Mouse (Mus musculus): ENCODE measurements at regions not wholly inside any gene's neighbourhood (a gene's known extent, or its start where the extent isn't known, plus 50 kb on each side); places are given as distances from the start of the nearest gene placed in this dataset.

DNA sequence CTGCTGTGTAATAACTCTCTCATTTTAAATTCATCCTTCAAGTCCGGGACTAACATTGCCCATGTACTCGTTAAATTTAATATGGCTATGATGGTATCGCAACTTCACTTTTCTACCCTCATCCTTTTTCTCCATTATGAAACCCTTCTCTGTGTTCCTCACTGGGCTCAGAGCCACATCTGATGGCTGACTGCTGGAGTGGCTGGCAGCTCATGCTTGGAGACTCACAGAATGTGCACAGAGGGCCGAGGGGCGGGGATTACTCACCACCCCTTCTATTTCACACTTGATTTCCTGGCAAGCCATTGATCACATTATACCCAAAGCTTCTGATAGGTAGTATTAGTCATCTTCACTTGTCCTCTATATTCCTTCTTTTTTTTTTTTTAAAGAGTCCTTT, 81.1 kb upstream of the Vwde start:
- TF ChIP-seq MAX (IDR thresholded peaks at IDR 0.05; ENCODE audit: low read length): no peak
- TF ChIP-seq JUN (IDR thresholded peaks at IDR 0.05; ENCODE audit: insufficient read depth, low read depth, low read length): no peak
- no peak for TF ChIP-seq POLR2A (IDR thresholded peaks at IDR 0.05; ENCODE audit: low read depth, low read length)
- TF ChIP-seq UBTF (IDR thresholded peaks at IDR 0.05; ENCODE audit: low read depth, low read length): no peak
- TF ChIP-seq ELF1 (IDR thresholded peaks at IDR 0.05; ENCODE audit: low read depth, low read length): no peak
- TF ChIP-seq ZNF384 (IDR thresholded peaks at IDR 0.05; ENCODE audit: low read depth, low read length): no peak
- no peak for TF ChIP-seq RAD21 (IDR thresholded peaks at IDR 0.05; ENCODE audit: low read depth, low read length)
- TF ChIP-seq TBP (conservative IDR thresholded peaks at IDR 0.05; ENCODE audit: low read depth, low read length): no peak
- no peak for TF ChIP-seq CHD2 (IDR thresholded peaks at IDR 0.05; ENCODE audit: low read length)
- no peak for TF ChIP-seq MEF2A (IDR thresholded peaks at IDR 0.05; ENCODE audit: borderline replicate concordance, low read depth, low read length)
- no peak for TF ChIP-seq USF2 (conservative IDR thresholded peaks at IDR 0.05; ENCODE audit: low read depth, low read length)
- TF ChIP-seq MAZ (IDR thresholded peaks at IDR 0.05; ENCODE audit: low read depth, low read length): no peak
- no peak for TF ChIP-seq TCF12 (IDR thresholded peaks at IDR 0.05; ENCODE audit: low read depth, low read length)
- Histone ChIP-seq H3K4me3 (replicated peaks in 1 of 3; ENCODE audit: low read depth in 2 of 3, low read length in 2 of 3, poor library complexity in 1 of 3) (no peak overlapping the region), H3K9me3 (replicated peaks; ENCODE audit: low read length) (no peaks in the 10 kb centered on the region), H3K9ac (ENCODE audit: insufficient read depth, low read depth) (no peak overlapping the region), H3K79me2 (replicated peaks; ENCODE audit: control insufficient read depth, extremely low read depth, insufficient read depth, poor library complexity, severe bottlenecking) (no peaks in the 10 kb centered on the region), H3K4me2 (ENCODE audit: insufficient read depth, low read depth, poor library complexity, severe bottlenecking) (no peak overlapping the region), H3K27ac (ENCODE audit: insufficient read depth, low read depth) (no peak overlapping the region), H3K27me3 (replicated peaks) (no peaks in the 10 kb centered on the region), H3K4me1 (ENCODE audit: control insufficient read depth in 1 of 2, insufficient read depth in 2 of 2) (no peaks in the 10 kb centered on the region), H3K36me3 (replicated peaks in 1 of 2; ENCODE audit: control insufficient read depth in 1 of 2, insufficient read depth in 1 of 2, low read length in 1 of 2) (no peaks in the 10 kb centered on the region)
- no peak for DNase-seq (ENCODE audit: extremely low read depth)
- dilution Hi-C loops (cut with MboI; ENCODE audit: extremely low pct_ligation_motif_present, extremely low pct_unique_long_range_greater_than_20kb, low sequenced_read_pairs) (no loop called here), in situ Hi-C loops (cut with MboI; ENCODE audit: low pct_ligation_motif_present, low pct_unique_long_range_greater_than_20kb, low sequenced_read_pairs) (no loop called here)

DNA sequence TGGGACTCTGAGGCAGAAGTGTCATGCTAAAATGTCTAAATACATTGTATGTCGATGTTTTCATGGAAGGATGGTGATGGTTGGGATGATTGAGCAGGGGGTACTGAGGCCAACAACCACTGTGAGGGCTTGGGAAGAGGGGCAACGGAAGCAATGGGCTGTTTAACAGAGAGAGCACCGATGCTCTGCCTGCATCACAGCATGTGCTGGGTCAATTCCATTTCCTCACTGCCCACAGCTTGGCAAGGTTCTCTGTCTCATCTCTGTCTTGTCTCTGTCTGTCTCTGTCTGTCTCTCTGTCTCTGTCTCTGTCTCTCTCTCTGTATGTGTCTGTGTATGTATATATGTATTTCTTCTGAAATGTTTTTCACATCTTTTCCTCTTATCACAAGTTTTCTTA, 73.4 kb upstream of the Vwde start:
- Histone ChIP-seq H3K9me3 (replicated peaks; ENCODE audit: low read length) (no peaks in the 10 kb centered on the region), H3K9ac (ENCODE audit: insufficient read depth, low read depth) (no peak overlapping the region), H3K4me3 (replicated peaks in 1 of 3; ENCODE audit: low read depth in 2 of 3, low read length in 2 of 3, poor library complexity in 1 of 3) (no peak overlapping the region), H3K27ac (ENCODE audit: insufficient read depth, low read depth) (no peak overlapping the region), H3K27me3 (replicated peaks) (no peaks in the 10 kb centered on the region), H3K36me3 (replicated peaks in 1 of 2; ENCODE audit: control insufficient read depth in 1 of 2, insufficient read depth in 1 of 2, low read length in 1 of 2) (no peaks in the 10 kb centered on the region), H3K79me2 (replicated peaks; ENCODE audit: control insufficient read depth, extremely low read depth, insufficient read depth, poor library complexity, severe bottlenecking) (no peaks in the 10 kb centered on the region), H3K4me1 (ENCODE audit: control insufficient read depth in 1 of 2, insufficient read depth in 2 of 2) (no peaks in the 10 kb centered on the region), H3K4me2 (ENCODE audit: insufficient read depth, low read depth, poor library complexity, severe bottlenecking) (no peak overlapping the region)
- dilution Hi-C loops (cut with MboI; ENCODE audit: extremely low pct_ligation_motif_present, extremely low pct_unique_long_range_greater_than_20kb, low sequenced_read_pairs): no loop called here
- no peak for DNase-seq (ENCODE audit: extremely low read depth)
- in situ Hi-C loops (cut with MboI; ENCODE audit: low pct_ligation_motif_present, low pct_unique_long_range_greater_than_20kb, low sequenced_read_pairs): no loop called here
- TF ChIP-seq NRF1 (IDR thresholded peaks at IDR 0.05; ENCODE audit: low read depth, low read length) (no peak), BHLHE40 (IDR thresholded peaks at IDR 0.05; ENCODE audit: low read depth, low read length) (no peak), USF1 (IDR thresholded peaks at IDR 0.05; ENCODE audit: low read depth, low read length) (no peak), JUND (conservative IDR thresholded peaks at IDR 0.05; ENCODE audit: low read depth, low read length) (no peak), UBTF (IDR thresholded peaks at IDR 0.05; ENCODE audit: low read depth, low read length) (no peak), CTCF (conservative IDR thresholded peaks at IDR 0.05 in 1 of 2, IDR thresholded peaks at IDR 0.05 in 1 of 2; ENCODE audit: low read depth in 2 of 2, low read length in 2 of 2) (no peak), MYC (IDR thresholded peaks at IDR 0.05; ENCODE audit: low read depth, low read length) (no peak), NELFE (IDR thresholded peaks at IDR 0.05; ENCODE audit: low read depth, low read length) (no peak), GABPA (IDR thresholded peaks at IDR 0.05; ENCODE audit: insufficient replicate concordance, low read depth, low read length) (no peak), RAD21 (IDR thresholded peaks at IDR 0.05; ENCODE audit: low read depth, low read length) (no peak), MAX (IDR thresholded peaks at IDR 0.05; ENCODE audit: low read length) (no peak), E2F4 (IDR thresholded peaks at IDR 0.05; ENCODE audit: insufficient replicate concordance, low read depth, low read length) (no peak), IRF4 (IDR thresholded peaks at IDR 0.05; ENCODE audit: low read depth, low read length) (no peak), SIN3A (IDR thresholded peaks at IDR 0.05; ENCODE audit: low read length) (no peak), MAZ (IDR thresholded peaks at IDR 0.05; ENCODE audit: low read depth, low read length) (no peak), ZNF384 (IDR thresholded peaks at IDR 0.05; ENCODE audit: low read depth, low read length) (no peak), ZC3H11A (IDR thresholded peaks at IDR 0.05; ENCODE audit: low read depth, low read length) (no peak), ZKSCAN1 (IDR thresholded peaks at IDR 0.05; ENCODE audit: borderline replicate concordance, low read depth, low read length) (no peak), JUN (IDR thresholded peaks at IDR 0.05; ENCODE audit: insufficient read depth, low read depth, low read length) (no peak)

All from CH12.LX (cell line).